Mouse (Mus musculus) gastrocnemius, postnatal 4 days (tissue): ENCODE measurements around the gene Rbm11. TPM values are rescaled to one million over a fixed set of nuclear protein-coding genes. Genes with fewer than 3 reads are reported as not detected.
A peak's percentile ranks its signal among the peaks of the same experiment; 100 is the strongest.

Experiments
- DNase-seq, 2 experiments: peaks; one replicate each; pipeline ENCODE4 v3.0.0; 2021 to 2022; ENCODE audit warnings: low spot score in 2 of 2, mixed read lengths in 2 of 2
- long read RNA-seq, 2 experiments: library from polyadenylated mRNA; stranded (forward); transcript quantifications; one replicate each; pipeline ENCODE4 v2.0.0; 2021
- total RNA-seq, 2 experiments: library from RNA; stranded (reverse); gene quantifications; 2 replicates each; pipeline ENCODE4 v1.2.3; 2021

Rbm11 gene
- under 1 TPM; 0.31 to 0.32 TPM for total RNA-seq
- long read RNA-seq, experiment 1 = 0 reads
- long read RNA-seq, experiment 2 = 0 reads

- peak; percentile 53 to 77 for DNase-seq
Measured at GRCm38 (mm10) chr16:75592671-75593500, at the start of gene Rbm11. Gene Rbm11 (plus strand): TSS chr16:75592844.

- no peak for DNase-seq
Measured at GRCm38 (mm10) chr16:75545310-75545709, 47.3 kb upstream of the Rbm11 start.

- DNase-seq = no peak
Measured at GRCm38 (mm10) chr16:75562910-75563309, 29.7 kb upstream of the Rbm11 start.

GRCm38 (mm10) chr16:75582279-75582678 lies 10.4 kb upstream of the Rbm11 start:
- no peak for DNase-seq

GRCm38 (mm10) chr16:75585961-75586360 lies 6.7 kb upstream of the Rbm11 start, which contains the start of gene Lipi:
Gene Lipi (minus strand): TSS chr16:75586061.
- no peak for DNase-seq

GRCm38 (mm10) chr16:75586466-75586865 lies 6.2 kb upstream of the Rbm11 start:
- DNase-seq = no peak

GRCm38 (mm10) chr16:75593501-75594183 lies 998 bp downstream of the Rbm11 start:
- DNase-seq = no peak

- DNase-seq = no peak
Measured at GRCm38 (mm10) chr16:75606415-75606814, 13.8 kb downstream of the Rbm11 start.

- no peak for DNase-seq
Measured at GRCm38 (mm10) chr16:75612561-75612960, 19.9 kb downstream of the Rbm11 start.

GRCm38 (mm10) chr16:75617651-75618349 lies 25.2 kb downstream of the Rbm11 start:
- peak in 1 of 2 experiments; percentile 10 for DNase-seq

- DNase-seq = no peak
Measured at GRCm38 (mm10) chr16:75627862-75628261, 35.2 kb downstream of the Rbm11 start.

Other genes with a start within 250 kb of the Rbm11 start
- not detected for gene Lipi, start 6.8 kb upstream of the Rbm11 start, total RNA-seq
- 10 to 100 TPM; 18.2 to 20.6 TPM for gene Hspa13, start 174.3 kb downstream of the Rbm11 start, total RNA-seq